Mouse (Mus musculus): ENCODE data around the gene Mybpc2.

Mybpc2 gene

GRCm38 (mm10) chr7:44461503-44462217 lies 62.8 kb downstream of the Mybpc2 start:
- no peak for DNase-seq

- DNase-seq, result no peak
These were observed 63.5 kb downstream of the Mybpc2 start for GRCm38 (mm10) chr7:44460767-44461502.

- DNase-seq, result no peak
These were observed 64.4 kb downstream of the Mybpc2 start for GRCm38 (mm10) chr7:44460067-44460466.

- no peak for DNase-seq
These were observed 68.2 kb downstream of the Mybpc2 start for GRCm38 (mm10) chr7:44456302-44456701.

GRCm38 (mm10) chr7:44453256-44453655 lies 71.2 kb downstream of the Mybpc2 start:
- DNase-seq, result peak in 1 of 2 experiments; percentile 27
